Mouse (Mus musculus) heart, embryonic 14.5 days (tissue): ENCODE data around the gene Atp1b4. TPM values are rescaled to one million over a fixed set of nuclear protein-coding genes. Genes with fewer than 3 reads are reported as not detected.

Experiments
- ATAC-seq: fragments of 200-750 bp; cut with Nextera tagmentation; 2 replicates; pipeline ENCODE4 v1.8.0; 2017; ENCODE audit warnings: low read depth, moderate TSS enrichment; ENCODE audit not compliant: insufficient number of reproducible peaks, insufficient read depth, low FRiP score
- H3K27ac ChIP-seq, 2 experiments: fragments of 200-500 bp in 1 of 2; fragments of 300-500 bp in 1 of 2; sonication (generic) in 1 of 2; replicated peaks in 1 of 2; 2 replicates each; pipeline ENCODE4 v1.5.1; 2012 to 2014; ENCODE audit warnings: low read depth in 2 of 2, low read length in 2 of 2, control low read depth in 1 of 2, mild to moderate bottlenecking in 1 of 2, mixed read lengths in 1 of 2; ENCODE audit not compliant: control insufficient read depth in 1 of 2, insufficient read depth in 1 of 2
- H3K27me3 ChIP-seq: fragments of 300-500 bp; sonication (generic); 2 replicates; pipeline ENCODE4 v1.6.1; 2014; ENCODE audit warnings: mild to moderate bottlenecking, low read length, control low read depth; ENCODE audit not compliant: control insufficient read depth, insufficient read depth
- H3K36me3 ChIP-seq: fragments of 300-500 bp; sonication (generic); 2 replicates; pipeline ENCODE4 v1.6.1; 2014; ENCODE audit warnings: mild to moderate bottlenecking, control low read depth, low read length, mixed read lengths; ENCODE audit not compliant: control insufficient read depth, insufficient read depth
- H3K4me1 ChIP-seq, 2 experiments: fragments of 200-500 bp in 1 of 2; fragments of 300-500 bp in 1 of 2; sonication (generic) in 1 of 2; 2 replicates each; pipeline ENCODE4 v1.6.1; 2012 to 2014; ENCODE audit warnings: low read length in 2 of 2, control low read depth in 1 of 2, mixed read lengths in 1 of 2; ENCODE audit not compliant: control insufficient read depth in 2 of 2, insufficient read depth in 2 of 2
- H3K4me2 ChIP-seq: fragments of 300-500 bp; sonication (generic); 2 replicates; pipeline ENCODE4 v1.6.1; 2014; ENCODE audit warnings: mild to moderate bottlenecking, low read length
- H3K4me3 ChIP-seq, 2 experiments: fragments of 200-500 bp in 1 of 2; fragments of 300-500 bp in 1 of 2; sonication (generic) in 1 of 2; 2 replicates each; pipeline ENCODE4 v1.5.1; 2012 to 2014; ENCODE audit warnings: low read length in 2 of 2, mild to moderate bottlenecking in 2 of 2, control low read depth in 1 of 2, low read depth in 1 of 2, moderate library complexity in 1 of 2; ENCODE audit not compliant: control insufficient read depth in 1 of 2, insufficient read depth in 1 of 2
- H3K9ac ChIP-seq: fragments of 300-500 bp; sonication (generic); 2 replicates; pipeline ENCODE4 v1.6.1; 2014; ENCODE audit warnings: mild to moderate bottlenecking, low read length
- H3K9me3 ChIP-seq: fragments of 300-500 bp; sonication (generic); 2 replicates; pipeline ENCODE4 v1.6.1; 2016; ENCODE audit warnings: low read length, control low read depth; ENCODE audit not compliant: control insufficient read depth
- WGBS: fragments of 180-500 bp; shearing (Covaris S2); extraction: QIAGEN DNeasy Blood & Tissue Kit; methylation state at CpG from one replicate; pipeline ENCODE4 v1.1.7; 2014; 5-methylcytosine and 5-hydroxymethylcytosine counted together
- polyA plus RNA-seq: library from polyadenylated mRNA; unstranded; fragments of >200 nt; fragmentation: Nextera tagmentation; extraction: Ambion mirVana; gene quantifications from 2 replicates; pipeline ENCODE4 v1.2.1, GENCODE M21; 2014

Gene Atp1b4
- polyA plus RNA-seq = 0.04 TPM in 1 of 2 replicates, not detected in the other

DNA sequence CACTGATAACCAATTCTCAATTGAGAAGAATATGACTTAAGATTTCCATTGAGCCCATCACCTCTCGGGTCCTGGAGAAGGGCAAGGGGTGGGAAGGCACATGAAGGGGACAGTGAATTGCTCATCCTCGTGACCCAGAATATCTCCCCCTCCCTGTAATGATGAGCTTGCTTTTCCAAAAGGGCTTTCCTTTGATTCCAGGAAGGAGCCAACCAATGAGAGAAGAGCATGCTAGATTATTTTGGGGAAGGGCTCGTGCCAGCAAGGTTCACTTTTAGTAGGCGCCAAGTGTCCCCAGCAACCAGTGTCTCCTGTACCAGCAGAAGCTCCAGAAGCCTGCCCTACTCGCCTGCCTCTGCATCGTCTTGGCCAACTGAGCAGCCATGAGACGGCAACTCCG, at the start of gene Atp1b4:
Atp1b4 (plus strand) TSS at position 301 of the 400 bp plus-strand sequence.
- Histone ChIP-seq H3K9me3 (no peaks in the 10 kb centered on the region), H3K4me2 (no peak within 1 kb of the TSS), H3K4me1 (no peaks in the 10 kb centered on the region; a peak in 2 of 4 replicates), H3K27me3 (no peaks in the 10 kb centered on the region), H3K9ac (no peak within 1 kb of the TSS), H3K4me3 (no peak within 1 kb of the TSS), H3K36me3 (no peaks in the 10 kb centered on the region), H3K27ac (no peak within 1 kb of the TSS)
- no peak for ATAC-seq
- 79% methylated on average over 8 of the region's 8 CpGs for WGBS

DNA sequence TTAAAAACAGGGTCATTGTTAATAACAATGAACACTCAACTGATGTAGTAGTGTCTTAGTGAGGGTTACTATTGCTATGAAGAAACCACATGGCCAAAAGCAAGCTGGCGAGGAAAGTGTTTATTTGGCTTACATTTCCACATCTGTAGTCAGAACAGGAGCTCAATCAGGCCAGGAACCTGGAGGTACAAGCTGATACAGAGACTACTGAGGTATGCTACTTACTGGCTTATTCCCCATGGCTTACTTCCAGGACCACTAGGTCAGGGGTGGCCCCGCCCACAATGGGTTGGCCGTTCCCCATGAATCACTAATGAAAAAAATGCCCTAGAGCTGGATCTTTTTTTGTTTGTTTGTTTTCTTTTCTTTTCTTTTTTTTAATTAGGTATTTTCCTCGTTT, 7.4 kb upstream of the Atp1b4 start:
- Histone ChIP-seq H3K27ac (no peak overlapping the region), H3K27me3 (no peaks in the 10 kb centered on the region), H3K4me3 (no peak overlapping the region), H3K4me1 (no peaks in the 10 kb centered on the region), H3K9ac (no peak overlapping the region), H3K4me2 (no peak overlapping the region), H3K9me3 (no peaks in the 10 kb centered on the region), H3K36me3 (no peaks in the 10 kb centered on the region)
- ATAC-seq = no peak
- WGBS = 65% methylated on average over 4 of the region's 4 CpGs

DNA sequence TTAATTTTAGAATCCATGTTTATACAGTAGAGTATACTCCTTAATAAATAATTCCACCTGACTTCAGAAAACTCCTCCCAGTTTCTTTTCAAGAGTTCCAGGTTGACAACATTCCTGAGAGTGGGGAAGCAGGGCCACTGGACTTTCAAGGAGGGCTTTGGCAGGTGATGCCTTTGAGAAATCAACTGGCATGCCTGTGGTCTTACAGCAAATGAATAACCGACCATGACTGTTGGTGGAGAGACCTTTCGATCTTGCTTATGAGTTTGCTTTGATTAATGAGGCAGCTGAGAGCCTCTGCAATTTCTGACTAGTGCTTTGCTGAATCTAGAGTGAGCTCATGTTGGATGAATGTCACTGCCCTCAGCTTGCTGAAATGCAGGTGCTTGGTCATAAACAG, 4.9 kb upstream of the Atp1b4 start:
- H3K4me3 ChIP-seq = no peak overlapping the region
- ATAC-seq = no peak
- no peaks in the 10 kb centered on the region for H3K27me3 ChIP-seq
- no peak overlapping the region for H3K9ac ChIP-seq
- H3K9me3 ChIP-seq = no peaks in the 10 kb centered on the region
- H3K36me3 ChIP-seq = no peaks in the 10 kb centered on the region
- H3K4me2 ChIP-seq = no peak overlapping the region
- H3K4me1 ChIP-seq = no peaks in the 10 kb centered on the region
- WGBS = 76% methylated on average over 2 of the region's 2 CpGs
- no peak overlapping the region for H3K27ac ChIP-seq

DNA sequence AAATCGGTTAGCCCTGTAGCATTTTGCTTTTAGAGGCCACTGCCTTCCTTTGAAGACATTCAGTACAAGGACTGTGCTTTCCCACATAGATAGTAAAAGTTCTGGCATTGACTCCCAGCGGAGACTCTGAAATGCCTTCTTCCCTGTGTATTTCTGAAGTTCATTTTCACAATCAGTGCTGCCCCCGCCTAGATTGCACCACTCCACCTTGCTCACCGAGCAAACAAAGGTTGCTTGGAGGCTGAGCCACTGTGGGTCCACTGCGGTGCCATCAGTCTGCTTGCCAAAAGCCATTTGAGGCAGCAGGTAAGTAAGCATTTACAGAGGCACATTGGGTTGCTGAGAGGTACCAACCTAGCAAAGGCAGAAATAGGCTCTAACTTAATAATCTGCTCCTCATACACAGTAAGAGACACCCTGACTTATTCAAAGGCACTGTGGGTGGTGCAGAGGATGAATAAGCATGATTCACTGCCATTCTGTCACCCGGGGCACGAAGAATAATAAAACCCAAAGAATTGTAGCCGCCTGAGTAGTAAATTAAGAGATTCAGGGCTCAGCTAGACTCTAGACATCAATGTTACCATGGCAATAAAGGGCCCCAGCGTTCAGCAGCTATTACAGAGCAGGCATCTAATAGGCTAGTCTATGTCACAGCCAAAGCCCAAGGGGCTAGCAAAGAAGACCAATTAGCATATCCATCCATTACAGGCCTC, 2.9 kb upstream of the Atp1b4 start:
- no peaks in the 10 kb centered on the region for H3K36me3 ChIP-seq
- no peak overlapping the region for H3K4me3 ChIP-seq
- H3K27me3 ChIP-seq = no peaks in the 10 kb centered on the region
- H3K9ac ChIP-seq = no peak overlapping the region
- ATAC-seq = no peak
- no peak overlapping the region for H3K4me2 ChIP-seq
- no peaks in the 10 kb centered on the region; a peak in 1 of 4 replicates for H3K4me1 ChIP-seq
- no peak overlapping the region for H3K27ac ChIP-seq
- WGBS = 69% methylated on average over 9 of the region's 9 CpGs
- no peaks in the 10 kb centered on the region for H3K9me3 ChIP-seq

DNA sequence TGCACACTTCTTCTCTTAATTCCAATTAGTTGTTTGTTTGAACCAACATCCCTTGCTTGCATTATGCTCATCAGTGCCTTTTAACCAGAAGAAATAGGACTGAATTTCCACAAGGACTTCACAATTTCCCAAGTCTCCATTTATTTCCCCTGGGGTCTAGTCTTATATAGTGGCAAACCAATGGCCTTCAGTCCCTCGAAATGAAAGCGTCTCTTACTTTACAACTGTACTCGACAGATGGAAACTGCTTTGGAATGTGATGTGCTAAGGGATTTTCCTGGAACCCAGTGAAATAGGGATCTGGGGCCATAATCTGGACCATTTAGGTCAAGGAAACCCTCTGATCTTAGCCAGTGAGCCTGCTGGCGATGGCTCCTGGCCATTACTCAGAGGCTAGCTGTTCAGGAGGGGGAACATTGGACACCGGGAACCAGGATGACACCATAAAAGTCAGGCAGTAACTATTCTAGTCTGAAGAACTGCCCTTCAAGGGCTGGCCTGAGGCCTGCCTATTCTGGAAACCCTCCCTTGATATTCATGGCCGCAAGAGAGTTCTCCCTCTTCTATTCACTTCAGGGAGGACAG, 2.3 kb upstream of the Atp1b4 start:
- H3K36me3 ChIP-seq = no peaks in the 10 kb centered on the region
- H3K27ac ChIP-seq = no peak overlapping the region
- ATAC-seq = no peak
- H3K4me1 ChIP-seq = no peaks in the 10 kb centered on the region; a peak in 1 of 4 replicates
- H3K9ac ChIP-seq = no peak overlapping the region
- H3K9me3 ChIP-seq = no peaks in the 10 kb centered on the region
- H3K4me3 ChIP-seq = no peak overlapping the region
- 73% methylated on average over 6 of the region's 6 CpGs for WGBS
- H3K27me3 ChIP-seq = no peaks in the 10 kb centered on the region
- no peak overlapping the region for H3K4me2 ChIP-seq

DNA sequence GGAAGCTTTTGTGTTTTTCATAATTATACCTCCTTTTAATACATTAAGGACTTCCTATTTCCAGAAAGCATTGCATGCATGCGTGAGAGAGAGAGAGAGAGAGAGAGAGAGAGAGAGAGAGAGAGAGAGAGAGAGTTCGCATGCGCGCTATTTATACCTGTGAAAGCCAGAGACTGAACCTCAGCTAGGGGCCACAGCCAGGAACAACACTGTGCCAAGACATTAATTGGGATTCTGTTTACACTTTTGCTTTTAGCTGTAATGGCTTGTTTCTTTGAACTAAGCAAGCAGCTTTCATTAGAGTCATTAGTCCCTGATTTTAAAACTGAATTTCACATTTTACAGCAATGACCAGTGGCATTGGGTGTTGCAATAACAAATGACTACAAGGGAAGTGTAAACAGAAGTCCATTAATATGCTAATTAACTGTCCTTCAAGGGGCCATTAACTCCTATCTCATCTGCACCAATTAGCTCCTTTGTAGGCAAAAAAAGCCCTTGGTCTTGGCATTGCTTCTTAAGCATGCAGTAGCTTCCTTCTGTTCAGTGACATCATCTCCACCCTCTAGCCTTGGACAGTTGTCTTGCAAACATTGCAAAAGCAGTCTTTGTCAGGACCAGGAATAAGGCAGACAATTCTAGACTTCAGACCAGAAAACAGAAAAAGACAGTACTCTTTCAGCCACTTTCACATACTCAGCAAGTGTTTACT, 14.9 kb downstream of the Atp1b4 start:
- no peak for ATAC-seq

DNA sequence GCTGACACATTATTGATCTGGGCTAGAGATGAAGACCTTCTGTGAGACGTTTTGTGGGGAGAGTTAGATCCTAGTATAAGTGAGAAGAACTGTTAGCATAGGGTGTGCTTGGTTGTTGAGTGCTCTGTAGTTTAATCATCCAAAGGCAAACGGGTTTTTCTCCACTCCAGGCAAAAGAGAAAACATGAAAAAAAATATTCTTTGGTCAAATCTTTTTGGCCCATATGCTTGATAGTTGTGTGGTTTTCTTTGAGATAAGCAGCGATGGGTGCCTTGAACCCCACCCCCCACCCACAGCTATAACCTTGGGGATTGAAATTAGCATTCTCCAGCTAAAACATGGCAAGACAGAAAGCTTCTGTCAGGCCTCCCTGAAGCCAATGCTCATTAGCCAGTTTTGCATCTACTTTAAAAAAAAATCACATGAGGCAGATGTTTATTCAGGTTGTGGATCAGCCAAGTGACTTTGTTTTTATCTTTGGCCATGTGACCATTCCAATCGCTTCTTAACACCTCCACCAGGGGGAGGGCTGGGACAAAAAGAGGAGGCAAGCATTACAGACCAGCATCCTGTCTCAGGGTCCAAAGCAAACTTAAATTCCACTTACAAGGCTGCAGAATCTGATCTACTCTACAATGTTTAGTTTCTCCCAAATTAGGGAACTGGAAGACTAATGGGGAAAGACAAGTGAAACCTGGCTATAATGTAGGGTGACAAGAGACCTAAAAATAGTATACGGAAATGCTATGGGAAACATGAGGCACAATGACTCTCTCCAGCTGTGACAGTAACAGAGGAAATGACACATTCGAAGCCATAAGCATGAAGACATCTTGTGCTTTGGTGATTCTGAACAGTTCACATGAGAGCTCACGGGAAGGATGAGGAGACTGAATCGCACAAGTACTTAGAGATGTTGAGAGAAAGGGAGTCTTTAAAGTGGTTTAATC, 18.6 kb downstream of the Atp1b4 start:
- no peak overlapping the region for H3K4me3 ChIP-seq
- H3K9ac ChIP-seq = no peak overlapping the region
- WGBS = 46% methylated on average over 8 of the region's 8 CpGs
- H3K27ac ChIP-seq = no peak overlapping the region
- no peaks in the 10 kb centered on the region for H3K27me3 ChIP-seq
- no peak overlapping the region for H3K4me2 ChIP-seq
- H3K4me1 ChIP-seq = no peaks in the 10 kb centered on the region
- ATAC-seq = no peak
- H3K36me3 ChIP-seq = no peaks in the 10 kb centered on the region
- no peaks in the 10 kb centered on the region for H3K9me3 ChIP-seq

More for the DNA sequence above, 14.9 kb downstream of the Atp1b4 start:
- H3K9ac ChIP-seq = no peak overlapping the region
- no peak overlapping the region for H3K4me3 ChIP-seq
- no peak overlapping the region for H3K4me2 ChIP-seq
- no peaks in the 10 kb centered on the region for H3K27me3 ChIP-seq
- H3K27ac ChIP-seq = no peak overlapping the region
- H3K36me3 ChIP-seq = no peaks in the 10 kb centered on the region
- 52% methylated on average over 4 of the region's 4 CpGs for WGBS
- no peaks in the 10 kb centered on the region for H3K9me3 ChIP-seq
- H3K4me1 ChIP-seq = no peaks in the 10 kb centered on the region
